Mouse (Mus musculus): ENCODE results near the gene Tbl1x. TPM values are rescaled to one million over a fixed set of nuclear protein-coding genes. Genes with fewer than 3 reads are reported as not detected.

The Tbl1x gene
- total and polyA plus RNA-seq, 3 experiments: 22.0 to 65.2 (median 27.0) TPM

DNA sequence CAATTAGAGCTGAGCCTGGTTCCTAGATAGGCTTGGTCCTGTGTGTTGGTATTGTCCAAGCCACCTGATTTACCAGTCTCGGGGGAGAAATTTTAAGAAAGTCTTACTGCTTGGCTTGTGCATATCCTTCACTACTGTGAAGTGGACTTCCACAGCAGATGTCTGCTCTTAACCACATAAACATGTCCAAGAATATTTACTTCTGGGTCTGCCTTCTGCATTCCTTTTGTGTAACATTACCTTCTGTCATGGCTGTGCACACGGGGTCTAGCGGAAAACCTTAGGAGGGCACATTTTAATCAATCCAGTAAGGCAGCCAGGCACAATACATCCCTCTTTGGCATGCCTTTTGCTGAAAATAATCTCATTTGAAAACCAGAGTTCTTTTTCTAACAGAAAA lies 125.7 kb downstream of the Tbl1x start:
- H3K4me3 ChIP-seq (replicated peaks in 1 of 3; ENCODE audit: low read depth in 2 of 3, low read length in 2 of 3, poor library complexity in 1 of 3): no peak overlapping the region
- no peak overlapping the region for H3K4me2 ChIP-seq (ENCODE audit: insufficient read depth, low read depth, poor library complexity, severe bottlenecking)
- no peak overlapping the region for H3K27ac ChIP-seq (ENCODE audit: insufficient read depth, low read depth)
- peaks cover 0 to 26% of the 10 kb centered on the region in 2 experiments for H3K36me3 ChIP-seq (replicated peaks in 1 of 2; ENCODE audit: control insufficient read depth in 1 of 2, insufficient read depth in 1 of 2, low read length in 1 of 2)
- no peaks in the 10 kb centered on the region for H3K79me2 ChIP-seq (replicated peaks; ENCODE audit: control insufficient read depth, extremely low read depth, insufficient read depth, poor library complexity, severe bottlenecking)
- dilution Hi-C loops (cut with MboI; ENCODE audit: extremely low pct_ligation_motif_present, extremely low pct_unique_long_range_greater_than_20kb, low sequenced_read_pairs): no loop called here
- no peaks in the 10 kb centered on the region for H3K4me1 ChIP-seq (ENCODE audit: control insufficient read depth in 1 of 2, insufficient read depth in 2 of 2)
- no peak for DNase-seq (ENCODE audit: extremely low read depth)
- TF ChIP-seq E2F4 (IDR thresholded peaks at IDR 0.05; ENCODE audit: insufficient replicate concordance, low read depth, low read length) (no peak), TBP (conservative IDR thresholded peaks at IDR 0.05; ENCODE audit: low read depth, low read length) (no peak), ETS1 (conservative IDR thresholded peaks at IDR 0.05; ENCODE audit: low read depth, low read length) (no peak), MAZ (IDR thresholded peaks at IDR 0.05; ENCODE audit: low read depth, low read length) (no peak), TCF12 (IDR thresholded peaks at IDR 0.05; ENCODE audit: low read depth, low read length) (no peak), UBTF (IDR thresholded peaks at IDR 0.05; ENCODE audit: low read depth, low read length) (no peak), MAX (IDR thresholded peaks at IDR 0.05; ENCODE audit: low read length) (no peak), HCFC1 (IDR thresholded peaks at IDR 0.05; ENCODE audit: low read depth, low read length) (no peak), USF2 (conservative IDR thresholded peaks at IDR 0.05; ENCODE audit: low read depth, low read length) (no peak), ZMIZ1 (IDR thresholded peaks at IDR 0.05; ENCODE audit: low read depth, low read length) (no peak), PAX5 (IDR thresholded peaks at IDR 0.05; ENCODE audit: low read length) (no peak), SIN3A (IDR thresholded peaks at IDR 0.05; ENCODE audit: low read length) (no peak), MYC (IDR thresholded peaks at IDR 0.05; ENCODE audit: low read depth, low read length) (no peak), SMC3 (IDR thresholded peaks at IDR 0.05; ENCODE audit: low read depth, low read length) (no peak), RCOR1 (conservative IDR thresholded peaks at IDR 0.05; ENCODE audit: low read depth, low read length) (no peak), POLR2A (IDR thresholded peaks at IDR 0.05; ENCODE audit: low read depth, low read length) (no peak)
- in situ Hi-C loops (cut with MboI; ENCODE audit: low pct_ligation_motif_present, low pct_unique_long_range_greater_than_20kb, low sequenced_read_pairs): loop anchor here (25.0 kb wide), 1 partner anchor 124 kb away; the partner anchor contains the start of gene Tbl1x
- H3K27me3 ChIP-seq (replicated peaks): no peaks in the 10 kb centered on the region
- no peak overlapping the region for H3K9ac ChIP-seq (ENCODE audit: insufficient read depth, low read depth)
- H3K9me3 ChIP-seq (replicated peaks; ENCODE audit: low read length): no peaks in the 10 kb centered on the region

GRCm38 (mm10) chrX:77638076-77638475 lies 127.3 kb downstream of the Tbl1x start:
- TF ChIP-seq RAD21 (IDR thresholded peaks at IDR 0.05; ENCODE audit: low read depth, low read length) (peak; percentile 84), MAFK (IDR thresholded peaks at IDR 0.05; ENCODE audit: insufficient replicate concordance, low read length) (no peak), EP300 (IDR thresholded peaks at IDR 0.05; ENCODE audit: low read length) (no peak), SMC3 (IDR thresholded peaks at IDR 0.05; ENCODE audit: low read depth, low read length) (peak; percentile 79), CTCF (conservative IDR thresholded peaks at IDR 0.05 in 1 of 2, IDR thresholded peaks at IDR 0.05 in 1 of 2; ENCODE audit: low read depth in 2 of 2, low read length in 2 of 2) (peak in 1 of 2 experiments; percentile 71; a peak in 2 of 4 replicates)
- Histone ChIP-seq H3K79me2 (replicated peaks; ENCODE audit: control insufficient read depth, extremely low read depth, insufficient read depth, poor library complexity, severe bottlenecking) (no peaks in the 10 kb centered on the region), H3K4me2 (ENCODE audit: insufficient read depth, low read depth, poor library complexity, severe bottlenecking) (no peak overlapping the region), H3K36me3 (replicated peaks in 1 of 2; ENCODE audit: control insufficient read depth in 1 of 2, insufficient read depth in 1 of 2, low read length in 1 of 2) (peaks cover under 1 to 33% of the 10 kb centered on the region in 2 experiments), H3K4me1 (ENCODE audit: control insufficient read depth in 1 of 2, insufficient read depth in 2 of 2) (no peaks in the 10 kb centered on the region), H3K9ac (ENCODE audit: insufficient read depth, low read depth) (no peak overlapping the region), H3K27ac (ENCODE audit: insufficient read depth, low read depth) (no peak overlapping the region), H3K9me3 (replicated peaks; ENCODE audit: low read length) (no peaks in the 10 kb centered on the region), H3K4me3 (replicated peaks in 1 of 3; ENCODE audit: low read depth in 2 of 3, low read length in 2 of 3, poor library complexity in 1 of 3) (no peak overlapping the region), H3K27me3 (replicated peaks) (no peaks in the 10 kb centered on the region)
- DNase-seq (ENCODE audit: extremely low read depth): peak; percentile 52
- in situ Hi-C loops (cut with MboI; ENCODE audit: low pct_ligation_motif_present, low pct_unique_long_range_greater_than_20kb, low sequenced_read_pairs) (loop anchor here (25.0 kb wide), 1 partner anchor 126 kb away; the partner anchor contains the start of gene Tbl1x), dilution Hi-C loops (cut with MboI; ENCODE audit: extremely low pct_ligation_motif_present, extremely low pct_unique_long_range_greater_than_20kb, low sequenced_read_pairs) (no loop called here)
